Mouse (Mus musculus) layer of hippocampus, adult 11-12 months (tissue): ENCODE measurements at regions not wholly inside any gene's neighbourhood (a gene's known extent, or its start where the extent isn't known, plus 50 kb on each side); places are given as distances from the start of the nearest gene placed in this dataset.
"Not testable (repeated sequence)": the region's sequence is repeated elsewhere in the genome, so short reads cannot be mapped to it uniquely, and the experiment has no call there.

Experiments used
- DNase-seq: peaks from one replicate; pipeline ENCODE4 v3.0.0; 2022; ENCODE audit warnings: low spot score

DNA sequence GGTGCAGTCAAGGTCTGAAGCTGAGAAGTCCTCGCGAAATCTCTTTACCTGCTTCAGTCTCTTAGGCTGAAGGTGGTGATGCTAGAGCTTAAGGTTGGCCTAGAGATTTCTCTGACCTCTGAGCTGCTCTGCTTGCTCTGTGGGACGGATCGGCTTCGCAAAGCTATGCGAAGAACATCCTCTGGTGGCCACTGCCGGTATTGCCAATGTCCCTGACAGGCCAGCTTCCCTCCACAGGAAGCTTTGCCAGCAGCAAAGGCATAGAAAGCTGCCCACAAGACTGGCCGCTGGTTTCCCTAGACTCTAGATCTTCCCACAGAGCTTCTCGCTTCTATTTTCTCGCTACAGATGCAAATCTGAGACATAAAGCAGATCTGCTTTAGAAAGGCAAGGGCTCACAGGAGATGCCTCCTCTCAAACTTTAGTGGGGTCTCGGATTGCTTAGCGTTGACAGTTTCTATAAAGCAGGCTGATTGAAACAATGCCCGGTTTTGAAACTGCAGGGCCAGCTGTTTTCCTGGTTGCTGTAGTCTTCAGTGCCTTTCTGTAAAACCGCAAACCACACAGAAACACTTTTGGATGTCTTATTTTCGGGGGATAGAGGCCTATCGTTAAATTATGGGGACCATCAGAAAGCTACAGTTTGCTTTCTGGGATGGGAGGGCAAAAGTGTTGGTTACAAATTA is 153.7 kb downstream of the Car8 start:
- DNase-seq, result peak; percentile 75

DNA sequence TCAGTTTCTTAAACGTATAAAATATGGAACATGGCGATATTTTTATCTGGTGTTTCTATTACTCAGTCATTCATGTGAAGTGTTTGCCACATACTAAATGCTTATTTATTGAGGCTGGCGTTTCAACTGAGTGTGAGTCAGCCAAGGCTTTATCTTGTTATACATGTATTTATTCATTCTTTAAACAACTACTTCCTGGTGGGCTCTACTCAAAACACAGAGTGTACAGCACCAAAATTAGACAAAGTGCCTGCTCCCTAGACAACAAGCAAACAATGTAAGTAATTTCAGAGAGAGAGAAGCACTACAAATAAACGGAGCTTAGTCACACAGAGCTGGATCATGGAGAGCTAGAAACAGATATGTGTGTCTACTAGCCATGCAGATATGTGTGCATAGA is 159.5 kb downstream of the Car8 start:
- no peak for DNase-seq

DNA sequence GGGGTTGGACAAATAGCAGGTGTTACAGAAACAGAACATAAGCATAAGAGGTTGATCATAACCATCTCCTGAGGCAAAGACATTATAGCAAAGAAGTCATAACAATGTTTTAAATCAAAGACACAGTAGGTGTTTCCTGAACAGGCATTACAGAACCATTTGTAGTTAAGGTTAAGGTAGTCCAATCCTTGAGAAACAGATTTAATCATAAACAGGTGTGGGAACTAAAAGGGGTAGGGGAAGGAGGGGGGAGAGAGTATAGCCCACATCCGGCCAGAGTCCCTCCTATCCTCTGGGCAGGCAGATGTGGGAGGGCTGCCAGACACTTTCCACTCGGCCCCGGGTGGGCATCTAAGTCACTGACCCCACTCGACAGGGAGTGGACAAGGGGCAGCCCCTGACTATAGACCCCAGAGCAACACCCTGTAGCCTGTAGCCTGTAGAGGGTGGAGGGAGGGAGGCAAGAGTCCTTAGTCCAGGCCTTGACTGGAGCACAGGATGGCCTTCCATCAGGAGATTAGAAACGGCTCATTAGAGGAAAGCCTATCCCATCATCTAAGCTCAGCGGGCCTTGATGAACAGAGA is 165.8 kb downstream of the Car8 start:
- DNase-seq, result no peak

DNA sequence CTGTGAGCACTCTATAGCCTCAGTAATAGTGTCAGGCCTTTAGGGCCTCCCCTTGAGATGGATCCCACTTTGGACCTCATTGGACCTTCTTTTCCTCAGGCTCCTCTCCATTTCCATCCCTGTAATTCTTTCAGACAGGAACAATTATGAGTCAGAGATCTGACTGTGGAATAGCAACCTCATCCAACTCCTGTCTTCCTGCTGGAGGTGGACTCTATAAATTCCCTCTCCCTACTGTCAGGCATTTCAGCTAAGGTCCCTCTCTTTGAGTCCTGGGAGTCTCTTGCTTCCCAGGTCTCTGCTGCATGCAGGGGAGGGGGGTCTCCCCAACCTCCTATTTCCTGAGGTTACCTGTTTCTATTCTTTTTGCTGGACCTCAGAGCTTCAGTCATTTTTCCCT is 168.1 kb downstream of the Car8 start:
- not testable (repeated sequence) for DNase-seq

DNA sequence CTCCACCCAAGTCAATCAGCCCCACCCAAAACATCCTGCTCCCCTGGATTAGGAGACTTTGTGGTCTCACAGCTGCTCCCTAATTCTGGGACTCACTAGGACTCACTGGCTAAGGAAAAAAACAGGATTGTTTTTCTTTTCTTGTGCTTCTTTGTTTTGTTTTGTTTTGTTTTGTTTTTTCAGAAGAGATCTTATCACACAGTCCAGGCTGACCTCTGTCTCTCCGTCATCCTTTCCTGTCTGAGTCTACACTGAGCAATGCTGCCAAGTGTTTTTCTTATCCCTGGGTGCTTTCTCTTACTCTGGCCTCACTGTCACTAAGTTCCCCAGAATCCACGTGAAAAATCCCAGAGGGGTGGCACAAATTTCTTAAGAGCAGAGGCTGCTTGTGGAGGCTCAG is 170.8 kb downstream of the Car8 start:
- DNase-seq, result no peak

DNA sequence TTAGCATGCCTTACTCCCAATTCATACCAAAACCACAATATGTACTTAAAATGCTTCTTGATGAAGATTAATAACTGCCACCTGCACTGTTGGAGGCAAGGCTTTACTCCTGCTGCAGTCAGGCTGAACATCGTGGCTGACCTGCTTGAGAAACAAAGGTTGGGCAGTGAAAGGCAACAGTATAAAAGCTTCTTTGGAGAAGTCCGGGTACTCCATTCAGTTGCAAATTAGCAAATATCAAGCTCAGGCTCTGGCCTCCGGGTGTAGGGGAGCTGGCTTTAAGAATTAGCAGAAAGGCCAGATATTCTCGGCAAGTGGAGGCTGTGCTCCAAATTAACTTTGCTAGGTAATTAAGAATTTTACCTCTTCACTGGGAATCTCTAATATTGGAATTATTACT is 197.1 kb downstream of the Car8 start:
- no peak for DNase-seq

DNA sequence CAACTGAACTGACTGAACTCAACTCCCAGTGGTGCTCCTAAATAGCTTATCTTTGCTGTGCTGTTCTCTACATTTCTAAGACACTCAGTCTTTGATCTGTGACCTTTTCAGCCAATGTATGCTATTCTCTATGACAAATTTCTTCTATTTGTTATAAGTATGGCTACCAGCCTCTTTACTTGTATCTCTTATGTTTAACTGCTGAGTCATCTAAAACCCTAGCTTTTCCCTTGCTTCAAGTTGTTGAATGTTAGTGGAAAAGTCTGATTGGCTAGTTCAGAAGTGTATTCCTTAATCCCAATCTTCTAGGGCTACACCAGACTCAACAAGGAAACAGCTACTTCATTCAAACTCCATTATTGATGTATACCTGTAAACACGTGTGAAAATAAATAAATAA is 201.0 kb downstream of the Car8 start:
- no peak for DNase-seq

DNA sequence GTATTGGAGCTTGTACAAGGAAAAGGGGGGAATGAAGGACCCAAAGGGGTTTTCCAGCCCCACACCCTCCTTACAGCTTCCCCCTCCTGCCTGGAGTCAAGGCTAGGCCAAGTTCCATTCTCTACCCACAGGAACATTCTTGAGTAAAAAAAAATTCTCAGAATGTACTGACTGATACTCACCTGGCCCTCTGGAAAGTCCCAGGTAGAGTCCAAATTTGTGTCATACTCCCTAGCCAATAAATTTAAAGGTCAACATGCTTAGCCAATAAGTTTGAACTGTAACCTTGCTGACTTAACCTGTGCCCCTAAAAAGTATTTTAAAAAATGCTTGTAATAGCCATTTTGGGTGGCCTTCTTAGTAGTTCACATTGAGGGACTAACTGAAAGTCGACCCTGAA is 205.4 kb downstream of the Car8 start:
- not testable (repeated sequence) for DNase-seq

DNA sequence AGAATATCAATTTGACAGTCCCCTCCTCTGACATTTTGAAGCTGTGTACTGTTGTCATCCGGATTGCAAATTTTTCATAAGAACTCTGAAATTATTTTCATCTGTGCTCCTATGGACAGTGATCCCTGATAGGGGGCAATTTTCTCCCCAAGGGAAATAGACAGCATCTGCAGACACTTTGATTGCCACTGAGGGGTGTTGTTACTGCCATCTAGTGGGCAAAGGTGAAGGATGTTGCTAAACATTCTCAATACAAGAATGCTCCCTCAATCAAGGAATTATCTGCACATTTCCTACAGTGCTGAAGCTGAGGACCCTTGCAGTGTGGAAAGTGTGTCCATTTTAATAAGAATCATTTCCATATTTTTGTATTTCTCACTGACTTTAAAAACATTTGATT is 233.7 kb downstream of the Car8 start:
- peak; percentile 73 for DNase-seq

DNA sequence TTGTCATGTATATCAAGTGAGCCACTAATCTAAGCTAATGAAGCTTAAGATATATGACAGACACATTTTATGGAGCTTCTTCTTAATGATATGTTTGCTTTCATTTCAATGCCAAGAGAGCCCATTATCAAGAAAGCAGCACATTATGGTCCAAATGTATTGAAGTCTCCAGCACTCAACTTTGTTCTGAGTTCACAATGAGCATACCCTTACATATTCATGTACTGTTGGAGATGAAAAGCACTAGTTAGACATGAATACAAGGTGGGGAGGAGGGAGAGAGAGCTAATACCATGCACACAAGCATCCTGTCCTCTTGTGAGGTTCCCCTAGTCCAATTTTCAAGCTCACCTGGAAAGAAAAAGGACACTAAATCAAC is 241.3 kb downstream of the Car8 start:
- no peak for DNase-seq

DNA sequence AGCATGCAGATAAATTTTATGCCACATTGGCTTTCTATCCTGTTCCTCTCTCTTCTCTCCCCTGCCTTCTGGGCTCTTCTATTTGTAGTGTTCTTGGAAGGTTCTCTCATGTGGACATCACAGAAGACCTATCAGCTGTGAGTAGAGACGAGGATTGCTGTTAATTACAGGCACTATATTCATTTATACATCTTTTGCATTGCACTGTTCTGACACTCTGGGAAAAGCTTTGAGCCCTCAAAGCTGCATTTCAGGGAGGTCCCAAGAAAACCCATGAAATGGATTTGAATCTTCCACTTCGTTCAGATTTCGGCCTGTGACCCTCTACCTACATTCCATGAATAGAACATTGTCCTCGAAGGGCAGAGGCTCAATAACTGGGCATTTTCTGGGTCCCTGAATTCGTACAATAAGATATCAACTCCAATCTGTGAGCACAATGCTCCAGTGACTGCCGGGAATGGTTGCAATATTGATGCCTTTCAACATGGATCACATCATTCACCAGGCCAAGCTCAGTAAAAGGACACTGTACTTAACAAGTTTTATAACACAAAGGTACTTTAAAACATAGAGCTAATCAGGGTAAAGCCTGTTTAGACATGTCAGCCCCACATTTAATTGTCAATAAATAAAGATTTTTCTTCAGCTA is 241.8 kb downstream of the Car8 start:
- no peak for DNase-seq

DNA sequence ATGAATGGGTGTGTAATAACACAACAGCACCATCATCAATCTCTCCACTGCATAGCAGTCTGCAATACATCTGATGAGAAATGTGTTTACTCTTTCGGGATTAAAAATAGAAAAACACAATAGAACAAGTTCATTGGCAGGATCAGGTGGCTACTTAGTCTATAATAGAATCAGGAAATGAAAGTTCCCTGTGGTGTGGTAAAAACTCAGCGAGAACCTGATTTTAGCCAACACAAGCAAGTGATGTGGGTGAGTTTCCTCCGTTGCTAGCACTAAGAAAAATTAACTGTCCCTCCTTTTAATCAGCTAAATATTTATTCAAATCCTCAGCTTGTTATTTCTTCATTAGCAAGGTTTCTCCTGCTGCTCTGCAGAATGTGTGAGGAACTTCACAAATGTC is 245.9 kb downstream of the Car8 start:
- no peak for DNase-seq

DNA sequence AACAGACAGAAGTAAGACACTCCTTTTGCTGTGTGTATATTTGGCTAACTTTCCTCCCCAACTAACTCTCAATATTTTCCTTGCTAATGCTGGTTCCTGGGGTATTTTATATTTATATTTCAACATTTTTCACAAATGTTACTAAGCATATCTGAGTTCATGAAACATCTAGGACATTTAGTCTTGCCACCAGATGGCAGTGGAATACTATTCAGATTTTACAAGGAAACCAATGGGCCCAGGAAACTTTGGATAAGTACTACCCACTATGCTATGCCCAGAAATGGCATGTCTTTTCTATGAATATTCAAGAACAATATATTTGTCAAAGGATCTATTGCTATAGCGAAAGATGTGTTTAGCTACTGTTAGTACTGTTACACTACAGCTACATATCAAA is 251.1 kb downstream of the Car8 start:
- DNase-seq, result peak; percentile 18

DNA sequence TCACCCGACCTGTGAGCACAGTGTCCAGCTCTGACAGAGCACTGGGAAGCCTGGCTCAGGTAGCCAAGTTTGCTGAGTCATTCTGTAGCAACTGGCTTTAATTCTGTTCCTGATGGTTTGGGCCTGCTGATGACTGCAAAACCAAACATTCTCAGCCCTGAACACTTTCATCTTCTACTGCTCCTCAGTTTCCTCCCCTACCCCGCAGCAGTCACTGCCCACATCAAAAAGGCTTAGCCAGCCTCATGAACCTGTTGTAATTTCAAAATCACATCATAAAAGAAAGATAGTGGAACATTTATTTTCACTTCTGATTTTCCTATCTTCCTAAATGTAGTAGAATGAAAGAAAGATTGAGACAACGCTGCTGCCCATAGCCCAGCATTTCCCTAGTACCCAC is 251.5 kb downstream of the Car8 start:
- DNase-seq, result no peak

DNA sequence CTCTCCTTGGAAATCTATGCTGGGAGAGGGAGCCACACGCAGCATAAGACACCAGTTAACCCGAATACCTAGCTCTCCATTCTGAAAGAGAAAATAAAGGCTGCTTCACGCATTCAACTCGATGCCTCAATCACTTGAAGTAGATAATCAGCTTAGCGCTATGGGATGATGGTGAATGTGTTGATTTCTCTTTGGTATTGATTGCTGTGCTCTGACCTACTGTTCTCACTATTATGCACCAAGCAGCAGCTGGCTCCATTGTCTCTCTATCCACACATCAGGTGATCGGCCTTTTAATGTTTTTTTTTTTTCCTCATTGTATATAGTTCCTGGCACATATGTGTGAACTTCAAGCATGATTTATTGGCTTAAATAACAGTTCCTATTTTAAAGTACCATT is 254.0 kb downstream of the Car8 start:
- no peak for DNase-seq

DNA sequence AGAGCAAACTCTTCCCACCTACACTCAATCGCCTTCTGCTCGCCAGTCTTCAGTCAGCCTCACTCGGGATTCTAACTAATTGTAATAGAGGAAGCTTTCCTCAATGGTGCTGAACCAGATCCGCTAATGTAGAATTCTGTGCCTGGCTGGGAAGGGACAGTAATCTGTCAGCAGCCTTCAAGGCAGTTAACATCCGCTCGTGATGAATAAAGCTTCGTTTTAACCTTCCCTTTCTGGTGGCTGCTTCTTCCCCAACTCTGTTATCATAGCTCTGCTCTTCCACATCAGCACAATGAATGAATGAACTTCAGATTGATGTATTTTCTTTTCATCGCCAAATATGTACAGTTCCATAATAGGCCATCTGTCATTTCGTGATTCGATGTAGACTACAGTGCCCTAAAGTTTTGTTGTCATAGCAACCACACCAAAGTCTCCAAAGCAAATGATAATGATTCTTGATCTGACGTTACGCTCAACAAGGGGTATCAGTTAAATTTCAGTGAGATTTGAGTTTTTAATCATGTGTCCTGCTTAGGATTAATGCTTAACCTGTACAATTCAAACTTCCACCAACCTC is 259.0 kb downstream of the Car8 start:
- no peak for DNase-seq

DNA sequence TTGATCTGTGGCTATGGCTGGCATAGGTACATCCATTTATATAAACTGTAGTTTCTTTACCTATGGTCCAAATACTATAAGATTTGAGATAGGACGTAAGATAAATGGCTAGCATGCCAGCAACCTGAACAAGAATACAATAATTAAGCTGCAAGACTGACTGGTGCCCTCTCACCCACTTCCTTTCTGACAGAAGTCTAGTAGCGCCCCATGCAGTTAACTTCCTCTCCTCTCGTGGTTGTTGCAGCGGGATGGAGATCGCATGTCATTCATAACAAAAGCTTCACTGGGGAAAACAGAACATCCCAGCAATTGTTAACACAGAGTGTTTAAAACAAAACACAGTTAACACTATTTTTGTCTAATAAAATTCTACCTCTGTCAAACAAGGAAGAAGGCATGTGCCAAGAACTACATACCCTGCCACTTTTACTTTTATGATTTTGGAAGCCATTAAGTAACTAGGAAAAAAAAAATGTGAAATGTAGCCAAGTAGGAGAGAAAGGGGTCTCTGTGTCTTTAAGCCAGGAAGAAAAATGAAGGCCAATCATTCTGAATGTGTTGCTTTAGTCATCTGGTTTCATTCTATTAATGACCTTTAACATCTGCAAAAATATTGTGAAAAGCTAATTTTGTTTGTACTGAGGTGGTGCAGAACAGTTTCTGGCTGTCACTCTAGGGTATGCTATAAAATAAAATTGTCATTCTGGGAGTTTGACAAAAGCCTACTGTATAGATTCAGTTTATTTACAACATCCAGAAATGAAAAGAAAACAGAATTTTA is 261.0 kb downstream of the Car8 start:
- no peak for DNase-seq

DNA sequence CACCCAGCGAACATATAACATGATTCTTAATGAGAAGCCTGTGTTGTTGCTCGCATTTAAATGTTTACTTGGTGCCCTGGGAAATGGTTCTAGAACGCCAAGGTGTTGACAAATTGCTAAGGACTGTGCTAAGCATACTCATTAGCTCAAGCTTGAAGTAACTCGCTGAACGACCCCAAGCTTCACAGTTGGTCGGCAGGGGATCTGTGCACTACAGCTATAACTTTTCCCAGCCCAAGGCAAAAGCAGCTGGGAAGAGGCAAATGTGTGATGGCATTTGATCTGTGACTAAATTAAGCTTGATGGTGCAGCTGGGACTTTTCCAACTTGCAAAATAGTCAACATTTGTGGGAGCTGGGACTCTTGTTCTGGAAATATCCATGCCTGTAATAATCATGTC is 268.6 kb downstream of the Car8 start:
- DNase-seq, result no peak

DNA sequence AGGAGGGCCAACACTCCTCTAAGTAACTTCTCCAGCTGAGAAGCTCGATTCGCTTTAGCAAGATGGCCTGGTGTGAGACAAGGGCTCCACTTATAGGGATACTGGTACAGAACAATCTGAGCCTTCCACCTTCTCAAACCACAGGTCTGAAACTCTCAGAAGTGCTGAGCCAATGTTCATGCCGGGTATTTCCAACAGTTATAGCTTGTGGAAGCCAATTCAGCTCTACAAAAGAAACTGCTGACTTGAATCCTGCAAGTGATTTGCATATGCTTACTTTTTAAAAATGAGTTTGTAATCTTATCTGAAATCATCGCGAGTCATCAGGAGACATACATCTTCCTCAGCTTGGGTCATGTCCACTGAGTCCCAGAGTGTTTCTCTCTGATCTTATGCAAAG is 273.2 kb downstream of the Car8 start:
- no peak for DNase-seq

DNA sequence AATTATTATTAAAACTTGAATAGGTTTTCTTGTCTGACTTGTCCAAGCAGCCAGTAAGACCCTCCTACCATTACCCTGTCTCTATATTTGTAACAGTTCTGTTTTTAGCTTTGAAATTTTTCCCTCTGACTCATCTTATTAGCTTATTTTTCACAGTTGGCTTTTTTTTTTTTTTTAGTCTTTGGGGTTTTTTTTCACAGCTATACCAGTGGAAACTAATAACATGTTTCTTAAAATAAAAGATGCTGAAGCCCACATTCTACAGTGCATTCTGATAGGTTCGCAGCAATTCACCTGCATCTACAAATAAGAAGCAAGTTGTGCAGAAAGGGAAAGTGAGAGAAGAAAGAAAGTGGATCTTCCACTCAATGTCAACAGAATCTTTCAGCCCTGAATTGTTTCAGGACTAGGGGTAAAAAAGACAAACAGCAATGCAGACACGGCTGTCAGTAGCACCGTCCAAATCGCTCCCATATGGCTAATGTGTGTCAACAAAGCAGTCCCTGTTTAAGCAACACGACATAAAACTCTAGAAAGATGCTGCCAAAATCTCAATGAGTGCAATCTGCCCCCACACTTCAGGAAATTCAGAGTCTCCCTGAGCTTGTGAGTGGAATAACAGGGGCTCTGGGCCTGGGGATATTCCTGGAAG is 277.2 kb downstream of the Car8 start:
- DNase-seq, result peak; percentile 15

DNA sequence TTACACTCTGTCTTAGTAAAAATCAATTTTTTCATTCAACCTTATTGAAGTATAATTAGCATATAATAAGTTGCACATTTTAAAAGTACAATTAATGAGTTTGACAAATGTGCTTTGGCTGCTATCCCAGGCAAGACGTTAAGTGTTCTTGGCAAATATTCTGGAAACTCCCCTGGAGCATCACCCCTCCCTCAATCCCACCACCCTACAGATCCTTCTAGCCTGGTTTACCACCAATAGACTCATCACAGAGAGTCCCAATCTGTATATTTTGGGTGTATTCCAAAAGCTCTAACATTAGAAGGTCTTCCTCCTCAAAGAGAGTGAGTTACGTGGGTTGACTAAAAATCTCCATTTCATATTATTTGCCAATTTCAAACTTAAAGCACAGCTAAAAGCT is 278.5 kb downstream of the Car8 start:
- no peak for DNase-seq

DNA sequence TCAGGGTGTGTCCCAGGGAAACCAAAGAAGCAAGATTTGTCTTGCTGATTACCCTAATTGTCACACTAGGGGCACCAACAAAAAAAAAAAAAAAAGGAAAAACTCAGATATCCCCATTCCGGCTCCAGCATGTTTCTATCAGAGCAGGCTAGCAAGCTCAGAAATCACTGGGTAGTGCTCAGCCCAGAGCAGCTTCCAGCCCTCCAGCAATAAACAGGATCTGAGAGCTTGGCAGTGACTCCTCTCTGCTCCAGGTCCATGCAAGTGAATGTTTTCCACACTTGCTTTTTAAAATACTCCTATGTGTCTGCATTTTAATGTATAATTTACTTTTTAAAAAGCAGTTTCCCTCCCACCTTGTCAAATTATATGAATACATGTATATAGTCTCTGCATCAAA is 290.8 kb downstream of the Car8 start:
- DNase-seq, result no peak
